Mouse (Mus musculus): ENCODE measurements around the gene Arfgap3.

Gene Arfgap3

GRCm38 (mm10) chr15:83257906-83258305 is 92.1 kb downstream of the Arfgap3 start:
- H3K9me3 ChIP-seq (ENCODE audit: low read length), result peaks cover 5% of the 10 kb centered on the region; the same call in 1 of the 2 replicates

GRCm38 (mm10) chr15:83256491-83256890 is 93.6 kb downstream of the Arfgap3 start:
- no peaks in the 10 kb centered on the region for H3K27me3 ChIP-seq (ENCODE audit: insufficient read depth, low read length)
- H3K36me3 ChIP-seq (ENCODE audit: insufficient read depth, low read length), result no peaks in the 10 kb centered on the region
- peaks cover 5% of the 10 kb centered on the region; the same call in 1 of the 2 replicates for H3K9me3 ChIP-seq (ENCODE audit: low read length)
- no peak overlapping the region for H3K4me3 ChIP-seq (replicated peaks; ENCODE audit: low read length)
- TF ChIP-seq POU5F1 (IDR thresholded peaks at IDR 0.05; ENCODE audit: borderline replicate concordance, low read length) (no peak), CTCF (conservative IDR thresholded peaks at IDR 0.05; ENCODE audit: low read length) (no peak), NANOG (IDR thresholded peaks at IDR 0.05; ENCODE audit: borderline replicate concordance, low read length) (no peak)
- peaks cover 46% of the 10 kb centered on the region for H3K4me1 ChIP-seq (replicated peaks; ENCODE audit: low read depth, low read length)

More at GRCm38 (mm10) chr15:83257906-83258305, 92.1 kb downstream of the Arfgap3 start:
- H3K27me3 ChIP-seq (ENCODE audit: insufficient read depth, low read length), result no peaks in the 10 kb centered on the region
- no peak overlapping the region for H3K4me3 ChIP-seq (replicated peaks; ENCODE audit: low read length)
- no peaks in the 10 kb centered on the region for H3K36me3 ChIP-seq (ENCODE audit: insufficient read depth, low read length)
- TF ChIP-seq NANOG (IDR thresholded peaks at IDR 0.05; ENCODE audit: borderline replicate concordance, low read length) (no peak), POU5F1 (IDR thresholded peaks at IDR 0.05; ENCODE audit: borderline replicate concordance, low read length) (no peak)
- peaks cover 35% of the 10 kb centered on the region for H3K4me1 ChIP-seq (replicated peaks; ENCODE audit: low read depth, low read length)

- Histone ChIP-seq H3K4me1 (replicated peaks; ENCODE audit: low read depth, low read length) (peaks cover 46% of the 10 kb centered on the region), H3K9me3 (ENCODE audit: low read length) (peaks cover 5% of the 10 kb centered on the region; the same call in 1 of the 2 replicates), H3K27me3 (ENCODE audit: insufficient read depth, low read length) (no peaks in the 10 kb centered on the region), H3K4me3 (replicated peaks; ENCODE audit: low read length) (no peak overlapping the region), H3K36me3 (ENCODE audit: insufficient read depth, low read length) (no peaks in the 10 kb centered on the region)
- TF ChIP-seq POU5F1 (IDR thresholded peaks at IDR 0.05; ENCODE audit: borderline replicate concordance, low read length) (no peak), CTCF (conservative IDR thresholded peaks at IDR 0.05; ENCODE audit: low read length) (no peak)
Observed at GRCm38 (mm10) chr15:83255944-83256343, 94.1 kb downstream of the Arfgap3 start.

- Histone ChIP-seq H3K36me3 (ENCODE audit: insufficient read depth, low read length) (no peaks in the 10 kb centered on the region), H3K4me1 (replicated peaks; ENCODE audit: low read depth, low read length) (peaks cover 52% of the 10 kb centered on the region), H3K9me3 (ENCODE audit: low read length) (peaks cover 5% of the 10 kb centered on the region; the same call in 1 of the 2 replicates), H3K27me3 (ENCODE audit: insufficient read depth, low read length) (no peaks in the 10 kb centered on the region), H3K4me3 (replicated peaks; ENCODE audit: low read length) (no peak overlapping the region)
- TF ChIP-seq CTCF (conservative IDR thresholded peaks at IDR 0.05; ENCODE audit: low read length) (peak; percentile 72), POU5F1 (IDR thresholded peaks at IDR 0.05; ENCODE audit: borderline replicate concordance, low read length) (no peak)
Observed at GRCm38 (mm10) chr15:83255191-83255782, 94.8 kb downstream of the Arfgap3 start.

- Histone ChIP-seq H3K4me3 (replicated peaks; ENCODE audit: low read length) (no peak overlapping the region), H3K9me3 (ENCODE audit: low read length) (peaks cover 5% of the 10 kb centered on the region; the same call in 1 of the 2 replicates), H3K27me3 (ENCODE audit: insufficient read depth, low read length) (no peaks in the 10 kb centered on the region), H3K4me1 (replicated peaks; ENCODE audit: low read depth, low read length) (peaks cover 58% of the 10 kb centered on the region), H3K36me3 (ENCODE audit: insufficient read depth, low read length) (no peaks in the 10 kb centered on the region)
- no peak for TF ChIP-seq CTCF (conservative IDR thresholded peaks at IDR 0.05; ENCODE audit: low read length)
- TF ChIP-seq NANOG (IDR thresholded peaks at IDR 0.05; ENCODE audit: borderline replicate concordance, low read length), result no peak
- no peak for TF ChIP-seq POU5F1 (IDR thresholded peaks at IDR 0.05; ENCODE audit: borderline replicate concordance, low read length)
Observed at GRCm38 (mm10) chr15:83254372-83255070, 95.5 kb downstream of the Arfgap3 start.

GRCm38 (mm10) chr15:83252060-83252459 is 98.0 kb downstream of the Arfgap3 start:
- peaks cover 5% of the 10 kb centered on the region; the same call in 1 of the 2 replicates for H3K9me3 ChIP-seq (ENCODE audit: low read length)

GRCm38 (mm10) chr15:83251176-83252004 is 98.7 kb downstream of the Arfgap3 start, which contains the start of gene A4galt:
Gene A4galt, minus strand, starts transcription at chr15:83251774.
- Histone ChIP-seq H3K36me3 (ENCODE audit: insufficient read depth, low read length) (no peaks in the 10 kb centered on the region), H3K4me3 (replicated peaks; ENCODE audit: low read length) (peak within 1 kb of the TSS; percentile 96), H3K9me3 (ENCODE audit: low read length) (peaks cover 5% of the 10 kb centered on the region; the same call in 1 of the 2 replicates), H3K27me3 (ENCODE audit: insufficient read depth, low read length) (no peaks in the 10 kb centered on the region), H3K4me1 (replicated peaks; ENCODE audit: low read depth, low read length) (peaks cover 83% of the 10 kb centered on the region)
- TF ChIP-seq CTCF (conservative IDR thresholded peaks at IDR 0.05; ENCODE audit: low read length), result no peak
- TF ChIP-seq NANOG (IDR thresholded peaks at IDR 0.05; ENCODE audit: borderline replicate concordance, low read length), result no peak
- TF ChIP-seq POU5F1 (IDR thresholded peaks at IDR 0.05; ENCODE audit: borderline replicate concordance, low read length), result no peak

More at GRCm38 (mm10) chr15:83252060-83252459, 98.0 kb downstream of the Arfgap3 start:
- TF ChIP-seq NANOG (IDR thresholded peaks at IDR 0.05; ENCODE audit: borderline replicate concordance, low read length), result no peak
- no peak for TF ChIP-seq CTCF (conservative IDR thresholded peaks at IDR 0.05; ENCODE audit: low read length)
- no peak for TF ChIP-seq POU5F1 (IDR thresholded peaks at IDR 0.05; ENCODE audit: borderline replicate concordance, low read length)
- peaks cover 80% of the 10 kb centered on the region for H3K4me1 ChIP-seq (replicated peaks; ENCODE audit: low read depth, low read length)
- no peaks in the 10 kb centered on the region for H3K27me3 ChIP-seq (ENCODE audit: insufficient read depth, low read length)
- peak overlapping the region; percentile 96 for H3K4me3 ChIP-seq (replicated peaks; ENCODE audit: low read length)
- no peaks in the 10 kb centered on the region for H3K36me3 ChIP-seq (ENCODE audit: insufficient read depth, low read length)

- Histone ChIP-seq H3K4me3 (replicated peaks; ENCODE audit: low read length) (peak overlapping the region; percentile 96), H3K4me1 (replicated peaks; ENCODE audit: low read depth, low read length) (peaks cover 83% of the 10 kb centered on the region), H3K27me3 (ENCODE audit: insufficient read depth, low read length) (no peaks in the 10 kb centered on the region), H3K9me3 (ENCODE audit: low read length) (peaks cover 5% of the 10 kb centered on the region; the same call in 1 of the 2 replicates), H3K36me3 (ENCODE audit: insufficient read depth, low read length) (no peaks in the 10 kb centered on the region)
- no peak for TF ChIP-seq CTCF (conservative IDR thresholded peaks at IDR 0.05; ENCODE audit: low read length)
- no peak for TF ChIP-seq POU5F1 (IDR thresholded peaks at IDR 0.05; ENCODE audit: borderline replicate concordance, low read length)
- no peak for TF ChIP-seq NANOG (IDR thresholded peaks at IDR 0.05; ENCODE audit: borderline replicate concordance, low read length)
Observed at GRCm38 (mm10) chr15:83250651-83251175, 99.3 kb downstream of the Arfgap3 start.

Measured in E14TG2a.4 (cell line).